Mouse (Mus musculus): ENCODE results near the gene Lrtm2.
"Not testable (repeated sequence)": the region's sequence is repeated elsewhere in the genome, so short reads cannot be mapped to it uniquely, and the experiment has no call there.

The Lrtm2 gene

DNA sequence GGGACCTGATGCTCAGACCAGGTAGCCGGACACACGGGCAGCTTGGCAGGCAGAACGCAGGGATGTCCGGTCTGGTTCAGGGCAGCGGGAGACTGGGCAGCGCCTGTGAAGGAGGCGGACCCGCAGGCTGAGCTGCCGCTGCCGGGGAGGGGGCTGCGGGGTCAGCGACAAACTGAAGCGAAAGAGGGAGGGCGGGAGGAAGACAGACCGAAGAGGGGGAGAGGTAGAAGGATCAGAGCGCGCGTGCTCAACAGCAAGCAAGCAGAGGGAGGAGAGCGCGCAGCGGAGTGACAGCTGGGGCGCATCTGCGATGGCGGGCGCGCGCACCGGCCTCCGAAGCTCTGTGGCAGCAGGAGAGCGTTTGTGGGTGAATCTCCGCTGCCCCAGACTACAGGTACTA lies at the start of gene Lrtm2:
Lrtm2 (minus strand) TSS at position 261 of the 400 bp plus-strand sequence.
- in situ Hi-C loops (cut with MseI, MboI) = no loop called here

DNA sequence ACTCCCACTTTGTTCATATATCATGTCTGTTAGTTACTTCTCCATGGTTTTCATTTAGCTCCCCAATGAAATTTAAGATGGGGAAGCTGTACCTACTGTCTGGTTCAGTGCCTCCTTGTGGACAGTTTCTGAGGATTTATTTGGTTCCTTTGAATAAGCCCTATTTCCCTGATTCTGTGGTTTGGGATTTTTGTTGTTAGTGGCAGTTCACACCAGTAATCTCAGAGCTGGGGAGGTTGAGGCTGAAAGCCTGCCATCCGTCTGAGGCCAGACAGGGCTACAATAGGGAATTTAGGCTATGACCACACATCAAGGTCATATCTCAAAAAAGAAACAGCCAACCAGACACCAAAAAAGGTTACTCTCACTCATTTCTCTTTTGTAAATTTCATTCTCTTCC lies 48.1 kb upstream of the Lrtm2 start:
- in situ Hi-C loops (cut with MseI, MboI) = no loop called here

DNA sequence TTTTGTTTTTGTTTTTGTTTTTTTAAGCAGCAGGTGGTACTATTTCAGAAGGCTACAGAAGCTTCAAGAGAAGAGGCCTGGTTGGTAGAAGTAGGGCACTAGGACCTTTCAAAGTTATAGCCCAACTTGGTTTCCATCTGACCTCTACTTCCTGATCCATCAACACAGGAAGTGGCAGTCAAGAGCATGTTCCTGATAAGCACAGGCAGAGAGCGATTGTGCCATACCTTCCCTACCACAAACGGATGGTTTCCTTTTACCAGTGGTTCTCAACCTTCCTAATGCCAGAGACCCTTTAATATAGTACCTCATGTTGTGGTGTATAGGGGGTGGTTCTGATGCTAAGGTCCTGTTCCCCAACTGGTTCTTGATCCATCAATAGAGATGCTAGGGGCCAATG lies 47.0 kb upstream of the Lrtm2 start:
- in situ Hi-C loops (cut with MseI, MboI) = no loop called here

DNA sequence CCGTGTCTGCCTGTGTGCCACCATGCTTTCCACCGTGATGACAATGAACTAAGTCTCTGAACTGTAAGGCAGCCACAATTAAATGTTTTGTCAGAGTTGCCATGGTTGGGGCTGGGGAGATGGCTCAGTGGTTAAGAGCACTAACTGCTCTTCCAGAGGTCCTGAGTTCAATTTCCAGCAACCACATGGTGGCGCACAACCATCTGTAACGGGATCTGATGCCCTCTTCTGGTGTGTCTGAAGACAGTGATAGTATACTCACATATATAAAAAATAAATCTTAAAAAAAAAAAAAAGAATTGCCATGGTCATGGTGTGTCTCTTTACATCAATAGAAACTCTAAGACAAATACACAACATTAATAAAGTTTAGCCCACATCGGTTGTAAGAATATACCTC lies 44.5 kb upstream of the Lrtm2 start:
- in situ Hi-C loops (cut with MseI, MboI) = no loop called here

DNA sequence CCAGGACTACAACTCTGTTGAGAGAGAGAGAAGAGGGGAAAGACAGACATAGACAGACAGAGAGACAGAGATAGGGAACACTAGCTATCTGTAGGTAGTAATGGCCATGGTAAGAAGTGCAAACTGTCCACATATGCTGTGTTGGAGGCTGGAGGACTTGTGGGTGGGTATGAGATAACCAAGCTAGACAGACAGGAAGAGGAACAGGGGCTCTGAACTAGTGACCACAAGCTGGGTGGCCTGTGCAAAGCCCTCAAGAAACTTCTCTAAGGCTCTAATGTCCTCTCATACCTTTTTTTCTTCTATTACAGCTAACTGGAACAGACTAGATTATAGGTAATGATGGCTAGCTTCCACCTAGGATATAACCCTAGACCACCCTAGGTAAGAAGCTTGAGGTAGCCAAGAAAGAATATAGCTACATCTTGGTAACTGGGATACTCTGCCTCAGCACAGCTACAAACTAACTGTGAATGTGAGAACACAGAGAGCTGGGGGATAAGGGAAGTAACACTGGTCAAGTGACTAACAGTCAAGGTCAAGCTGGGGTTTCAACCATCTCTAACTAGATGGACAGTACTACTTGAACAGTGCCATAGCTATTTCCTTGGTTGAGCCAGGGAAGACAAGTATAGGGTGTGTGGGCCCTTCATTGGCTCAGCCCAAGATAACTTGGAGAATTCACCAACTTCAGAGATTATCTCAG lies 42.6 kb upstream of the Lrtm2 start:
- in situ Hi-C loops (cut with MseI, MboI) = no loop called here

DNA sequence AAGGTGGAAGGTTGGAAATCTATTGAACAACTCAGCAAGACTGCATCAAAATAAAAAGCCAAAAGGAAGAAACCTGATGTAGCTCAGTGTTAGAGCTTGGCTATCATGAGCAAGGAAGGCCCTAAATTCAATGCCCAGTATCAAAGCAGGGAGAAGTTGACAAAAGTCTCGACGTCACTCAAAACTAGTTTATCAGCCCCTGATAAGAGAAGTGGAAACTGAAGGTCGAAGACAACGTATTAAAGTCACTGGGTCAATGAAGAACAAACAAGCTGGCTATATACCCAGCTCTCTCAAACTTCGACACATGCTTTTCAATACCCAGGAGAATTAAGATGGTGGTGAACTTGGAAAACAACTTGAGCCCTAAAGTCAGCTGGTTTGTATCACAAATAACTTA lies 41.7 kb upstream of the Lrtm2 start:
- in situ Hi-C loops (cut with MseI, MboI) = no loop called here

DNA sequence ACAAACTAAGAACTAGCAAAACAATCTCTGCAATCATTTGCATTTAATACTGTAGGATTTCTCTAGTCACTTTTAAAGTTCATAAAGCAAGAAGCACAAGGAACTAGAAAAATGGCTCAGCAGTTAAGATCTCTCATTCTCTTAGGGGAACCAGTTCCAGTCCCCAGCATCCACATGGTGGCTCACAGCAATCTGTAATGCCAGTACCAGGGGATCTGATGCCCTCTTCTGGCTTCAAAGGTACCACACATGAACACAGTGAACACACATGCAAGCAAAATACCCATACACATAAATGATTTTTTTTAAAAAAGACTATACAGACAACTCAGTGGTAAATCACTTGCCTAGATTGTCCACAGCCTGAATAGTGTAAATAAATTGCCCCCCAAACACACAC lies 41.1 kb upstream of the Lrtm2 start:
- in situ Hi-C loops (cut with MseI, MboI) = no loop called here

DNA sequence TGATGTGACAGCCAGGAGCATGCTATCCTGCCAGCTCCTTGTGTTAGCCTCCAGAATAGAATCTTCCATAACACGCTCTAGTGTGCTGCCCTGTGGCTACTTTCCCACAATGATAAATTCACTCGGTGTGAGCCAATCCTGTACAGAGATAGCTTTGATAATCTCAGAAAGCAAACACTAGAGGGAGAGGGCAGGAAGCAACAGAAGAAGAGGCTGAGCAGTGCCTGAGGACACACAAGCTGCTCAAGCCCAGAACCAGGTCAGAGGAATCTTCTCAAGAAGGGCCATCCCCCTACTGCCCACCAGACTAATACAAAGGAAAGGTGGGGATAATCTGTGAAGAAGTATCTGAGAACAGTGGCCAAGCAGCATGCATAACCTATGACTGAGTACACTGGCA lies 36.8 kb upstream of the Lrtm2 start:
- in situ Hi-C loops (cut with MseI, MboI) = no loop called here

DNA sequence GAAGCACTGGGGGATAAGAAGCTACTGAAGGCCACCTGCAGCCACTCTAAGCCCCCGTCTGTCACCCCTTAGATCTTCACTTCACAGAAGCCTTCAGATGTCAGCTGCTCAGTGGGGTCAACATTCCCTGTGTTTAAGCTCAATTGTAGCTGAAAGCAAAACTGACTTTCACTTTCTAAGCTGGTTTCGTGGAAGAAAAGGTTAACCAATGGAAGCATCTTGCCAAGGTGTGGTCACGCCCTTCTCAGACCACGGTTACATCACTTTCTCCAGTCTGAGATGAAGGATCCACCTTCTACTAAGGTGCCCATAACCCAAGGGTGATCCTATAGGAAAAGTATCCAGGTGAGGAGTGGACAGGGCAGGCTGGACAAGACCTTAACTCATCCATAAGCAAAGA lies 36.2 kb upstream of the Lrtm2 start:
- in situ Hi-C loops (cut with MseI, MboI) = not testable (repeated sequence)

DNA sequence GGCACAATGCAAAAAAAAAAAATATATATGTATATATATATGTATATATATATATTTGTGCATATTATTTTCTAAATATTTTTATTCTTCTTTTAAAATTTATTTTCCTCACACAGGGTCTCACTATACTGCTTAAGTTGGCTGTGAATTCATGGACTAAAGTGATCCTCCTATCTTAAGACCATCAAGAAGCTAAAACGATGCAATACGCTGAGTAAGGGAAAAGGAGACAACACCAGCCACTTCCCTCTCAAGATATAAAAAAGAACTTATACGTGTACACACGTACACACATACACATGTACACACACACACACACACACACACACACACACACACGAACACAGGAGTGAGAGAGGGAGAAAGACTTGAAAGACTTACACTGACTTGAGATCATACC lies 33.0 kb upstream of the Lrtm2 start:
- in situ Hi-C loops (cut with MseI, MboI) = no loop called here

DNA sequence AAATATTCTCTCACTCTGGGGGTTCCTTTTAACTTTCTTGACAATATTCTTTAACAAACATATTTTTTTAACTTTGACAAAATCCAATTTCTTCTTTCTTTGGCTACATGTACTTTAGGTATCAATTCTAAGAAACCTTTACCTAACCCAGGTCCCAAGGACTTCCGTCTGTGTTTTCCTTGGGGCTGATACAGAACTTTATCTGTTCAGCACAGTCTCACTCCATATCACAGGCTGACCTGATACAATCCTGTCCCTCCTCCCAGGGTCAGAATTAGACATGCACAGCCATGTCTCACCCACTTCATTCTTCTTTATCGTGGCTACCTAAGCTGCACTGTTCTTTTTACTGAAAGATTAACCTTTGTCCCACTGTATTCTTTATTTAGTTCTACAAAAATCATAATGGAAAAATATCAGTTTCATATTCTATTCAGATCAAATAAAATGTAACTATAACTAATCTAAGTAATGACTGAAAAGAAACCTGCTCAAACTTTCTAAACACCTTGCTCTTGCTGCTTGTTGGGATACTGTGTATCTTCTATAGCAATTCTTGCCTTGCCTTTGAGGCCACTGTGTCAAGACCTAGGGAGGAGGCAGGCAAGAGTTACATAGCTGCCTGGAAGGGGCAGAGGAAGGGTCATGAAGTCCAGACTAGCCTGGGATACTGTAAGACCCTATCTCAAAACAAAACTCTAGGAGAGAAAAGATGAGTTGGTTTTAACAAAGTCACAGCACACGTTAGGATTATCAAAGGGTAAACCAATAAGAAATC lies 30.5 kb upstream of the Lrtm2 start:
- in situ Hi-C loops (cut with MseI, MboI) = no loop called here

DNA sequence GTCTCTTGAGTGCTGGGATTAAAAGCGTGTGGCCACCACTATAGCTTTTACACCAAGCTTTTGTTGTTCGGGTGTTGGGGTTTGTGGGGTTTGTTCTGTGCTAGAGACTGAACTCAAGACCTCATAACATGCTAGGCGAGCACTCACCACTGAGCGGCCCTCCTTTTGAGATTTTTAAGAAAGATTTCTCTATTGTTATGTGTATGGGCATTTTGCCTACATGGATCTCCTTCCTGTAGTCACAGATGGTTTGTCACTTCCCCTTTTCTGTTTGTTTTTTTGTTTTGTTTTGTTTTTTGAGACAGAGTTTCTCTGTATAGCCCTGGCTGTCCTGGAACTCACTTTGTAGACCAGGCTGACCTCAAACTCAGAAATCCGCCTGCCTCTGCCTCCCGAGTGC lies 29.7 kb upstream of the Lrtm2 start:
- in situ Hi-C loops (cut with MseI, MboI) = not testable (repeated sequence)

DNA sequence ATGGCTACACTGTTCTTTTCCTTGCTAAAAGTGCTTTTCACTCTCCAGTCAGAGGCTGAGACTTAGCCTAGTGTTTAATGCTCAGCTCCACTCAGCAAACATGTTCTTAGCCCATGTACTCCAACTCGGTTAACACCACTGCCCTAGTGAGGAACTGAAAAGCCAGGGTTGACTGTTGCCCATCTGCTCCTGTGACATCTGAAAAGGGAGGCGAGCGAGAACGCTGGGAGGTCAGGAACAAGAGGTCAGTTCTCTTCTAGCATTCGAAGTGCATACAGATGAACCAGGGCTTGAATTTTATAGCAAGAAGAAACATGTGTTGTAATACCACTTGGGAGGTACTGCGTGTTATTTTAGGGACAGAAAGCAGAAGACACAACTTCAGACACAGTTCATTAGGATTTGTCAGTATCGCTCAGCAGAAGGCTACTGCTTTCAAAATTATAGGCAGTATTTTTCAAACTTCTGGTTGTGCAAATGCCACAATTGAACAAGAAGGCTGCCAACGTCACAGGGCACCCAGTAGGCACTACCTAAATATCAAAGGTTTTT lies 27.5 kb upstream of the Lrtm2 start:
- in situ Hi-C loops (cut with MseI, MboI) = no loop called here

DNA sequence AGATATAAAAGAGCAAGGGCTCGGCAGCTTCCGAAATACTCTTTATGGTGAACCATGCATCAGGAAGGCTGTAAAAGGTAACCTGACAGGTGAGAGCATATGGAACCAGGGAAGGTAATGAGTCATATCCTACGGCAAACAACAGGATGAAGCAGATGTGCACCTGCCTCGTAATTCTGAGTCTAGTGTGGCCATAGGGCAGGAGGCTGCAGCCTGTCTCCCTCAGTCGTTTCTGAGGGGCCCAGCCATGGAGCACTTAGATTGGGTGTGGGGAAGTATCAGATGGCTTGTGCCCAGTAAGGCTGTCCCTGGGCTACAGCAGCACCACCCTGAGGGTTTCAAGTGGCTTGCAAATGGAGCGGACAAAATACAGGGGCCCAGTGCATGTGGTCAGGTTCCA lies 21.9 kb upstream of the Lrtm2 start:
- in situ Hi-C loops (cut with MseI, MboI) = no loop called here

DNA sequence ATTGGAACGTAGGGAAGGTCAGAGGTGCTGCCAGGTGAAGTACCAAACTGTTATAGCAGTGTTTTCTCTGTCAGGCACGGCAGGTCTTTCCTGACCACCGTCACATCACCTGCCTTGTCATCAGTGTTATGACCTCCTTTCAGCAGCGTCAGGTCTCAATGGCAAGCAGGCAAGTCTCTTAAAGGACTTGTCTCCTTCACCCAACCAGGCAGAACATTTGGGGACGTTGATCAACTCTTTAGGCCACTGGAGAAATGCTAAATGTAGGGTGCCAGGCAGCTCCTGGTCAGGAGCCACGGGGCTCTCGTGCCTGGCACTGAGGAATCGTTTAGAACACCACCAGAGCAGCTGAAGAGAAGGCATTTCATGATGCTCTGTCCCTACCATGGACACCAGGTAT lies 21.1 kb upstream of the Lrtm2 start:
- in situ Hi-C loops (cut with MseI, MboI) = no loop called here

DNA sequence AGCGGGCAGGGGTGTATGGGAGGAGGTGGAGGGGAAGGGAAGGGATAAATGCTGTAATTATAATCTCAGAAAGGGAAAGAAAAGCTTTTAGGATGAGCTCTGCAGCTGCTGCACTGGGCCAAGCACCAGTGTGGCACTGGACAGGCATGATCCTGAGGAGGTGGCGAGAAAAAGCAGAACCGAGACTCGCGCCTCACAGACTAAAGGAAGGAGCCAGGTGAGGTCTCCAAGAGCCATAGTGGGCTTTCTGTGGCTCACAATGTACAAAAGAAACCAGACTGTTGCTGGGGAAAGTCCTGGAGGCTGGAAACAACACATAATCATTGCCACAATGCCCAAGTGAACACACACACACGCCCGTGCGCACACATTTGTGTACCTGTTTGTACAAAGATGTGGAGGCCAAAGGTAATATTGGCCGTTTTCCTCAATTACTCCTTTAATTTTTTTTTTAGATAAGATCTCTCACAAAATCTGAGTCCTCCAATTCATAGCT lies 20.2 kb upstream of the Lrtm2 start:
- in situ Hi-C loops (cut with MseI, MboI) = no loop called here

DNA sequence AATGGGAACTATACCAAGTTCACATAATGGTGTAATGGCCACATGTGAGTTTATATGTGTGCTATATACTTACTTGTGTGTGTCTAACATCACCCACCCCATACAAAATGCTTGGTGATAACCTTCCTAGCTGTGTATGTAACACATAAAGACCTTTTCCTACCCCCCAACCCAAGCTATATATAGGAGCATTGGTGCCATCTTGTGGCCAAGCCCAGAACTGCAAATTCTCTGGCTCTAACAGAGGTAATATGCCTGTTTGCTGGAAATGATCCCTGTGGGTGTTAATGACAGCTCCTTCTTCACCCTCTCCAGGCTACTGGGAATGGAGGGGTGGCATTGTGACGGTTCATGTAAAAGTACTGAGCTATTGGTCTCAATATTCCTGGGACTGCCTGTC lies 17.7 kb upstream of the Lrtm2 start:
- in situ Hi-C loops (cut with MseI, MboI) = loop anchor here (5.0 to 10.0 kb wide), 2 partner anchors 126 to 233 kb away; no protein-coding TSS in a partner anchor

DNA sequence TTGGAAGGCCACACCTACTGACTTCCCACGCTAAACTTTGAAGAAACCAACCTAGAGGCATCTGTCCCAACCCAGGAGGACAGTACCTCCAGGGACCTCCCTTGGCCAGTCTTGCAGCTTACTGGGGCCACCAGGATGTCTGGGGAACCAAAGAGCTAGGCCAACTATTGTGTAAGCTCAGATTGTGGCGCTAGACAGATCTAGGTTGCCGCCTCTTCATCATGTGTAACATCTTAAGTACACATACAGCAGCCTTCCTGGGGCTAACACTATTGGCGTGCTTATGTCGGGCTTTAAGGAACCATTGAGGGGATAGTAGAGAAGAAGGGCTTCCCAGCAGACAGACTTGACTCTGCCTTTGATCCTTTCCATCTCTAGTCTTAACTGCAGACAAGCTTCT lies 17.2 kb upstream of the Lrtm2 start:
- in situ Hi-C loops (cut with MseI, MboI) = loop anchor here (5.0 to 10.0 kb wide), 2 partner anchors 126 to 233 kb away; no protein-coding TSS in a partner anchor

DNA sequence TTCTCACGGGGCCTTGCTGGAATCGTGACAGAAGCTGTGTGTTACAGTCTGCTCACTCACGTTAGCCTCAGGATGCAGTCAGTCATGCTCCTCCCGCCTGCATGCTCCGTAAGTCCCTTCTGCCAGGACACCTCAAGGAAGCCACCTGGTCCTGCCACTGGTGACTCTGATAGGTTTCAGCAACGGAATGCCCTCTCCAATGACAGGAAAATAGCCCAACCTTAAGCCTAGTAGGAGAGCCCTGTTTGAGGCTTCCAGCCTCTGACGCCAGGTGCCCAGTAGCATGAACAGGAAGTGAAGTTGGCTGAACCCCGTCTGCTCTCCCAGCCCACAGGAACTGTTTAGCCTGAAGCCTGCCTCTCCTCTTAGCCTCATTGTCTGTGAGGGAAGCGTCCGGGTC lies 15.7 kb upstream of the Lrtm2 start:
- in situ Hi-C loops (cut with MseI, MboI) = loop anchor here (5.0 to 10.0 kb wide), 2 partner anchors 124 to 231 kb away; no protein-coding TSS in a partner anchor

DNA sequence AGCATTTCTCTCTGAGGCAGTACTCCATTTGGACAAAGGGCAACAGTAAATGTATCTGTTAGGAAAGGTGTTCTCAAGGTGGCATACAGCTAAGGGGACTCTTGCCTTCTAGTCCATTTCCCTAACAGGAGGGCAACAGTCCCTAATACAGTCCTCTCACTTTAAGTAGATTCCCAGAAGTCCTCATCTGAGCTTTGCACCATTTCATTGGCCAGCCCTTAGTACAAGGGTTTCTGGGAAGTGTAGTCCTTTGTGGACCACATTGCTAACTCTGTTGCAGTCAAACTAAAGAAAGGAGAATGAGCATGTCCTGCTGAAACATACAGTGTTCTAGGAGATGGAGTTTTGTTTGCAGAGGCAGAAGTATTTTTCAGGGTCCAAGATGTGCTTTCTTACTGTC lies 10.8 kb upstream of the Lrtm2 start:
- in situ Hi-C loops (cut with MseI, MboI) = loop anchor here in 1 of 2 experiments (10.0 kb wide), 1 partner anchor 227 kb away; no protein-coding TSS in a partner anchor

DNA sequence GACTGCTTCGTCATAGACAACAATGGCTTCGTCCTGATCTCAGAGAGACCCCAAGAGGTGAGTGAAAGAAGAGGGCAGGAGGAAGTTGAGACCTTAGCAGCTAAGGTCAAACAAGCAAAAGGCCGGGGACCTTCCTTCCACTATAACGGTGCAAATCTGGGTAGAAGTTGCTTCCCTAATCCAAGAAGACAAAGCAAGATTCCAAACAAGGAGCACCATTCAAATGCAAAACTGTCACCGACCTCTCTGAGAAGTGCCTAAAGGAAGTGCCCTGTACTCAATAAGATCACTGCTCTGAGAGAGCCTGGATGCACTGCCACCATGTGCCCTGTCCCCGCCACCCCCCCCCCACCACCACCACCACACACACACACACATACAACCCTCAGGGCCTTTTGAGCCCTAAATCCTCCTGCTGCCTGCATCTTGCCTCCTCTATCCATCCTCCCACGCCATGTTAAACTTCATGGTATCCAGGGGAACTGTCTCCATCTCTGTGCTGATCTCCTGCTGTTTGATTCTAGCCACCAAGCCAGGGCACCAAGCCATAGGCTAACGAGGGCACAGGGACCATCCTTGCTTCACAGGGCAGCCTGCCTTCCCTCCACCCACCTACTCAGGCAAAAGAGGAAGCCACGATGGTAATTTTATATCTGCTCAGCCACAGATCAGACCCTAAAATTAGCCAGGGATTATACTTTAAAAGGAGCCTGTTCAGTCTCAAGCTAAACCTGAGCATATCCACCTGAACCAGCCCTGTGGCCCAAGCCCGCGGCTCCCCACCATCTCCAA lies 7.8 kb upstream of the Lrtm2 start:
- in situ Hi-C loops (cut with MseI, MboI) = no loop called here

DNA sequence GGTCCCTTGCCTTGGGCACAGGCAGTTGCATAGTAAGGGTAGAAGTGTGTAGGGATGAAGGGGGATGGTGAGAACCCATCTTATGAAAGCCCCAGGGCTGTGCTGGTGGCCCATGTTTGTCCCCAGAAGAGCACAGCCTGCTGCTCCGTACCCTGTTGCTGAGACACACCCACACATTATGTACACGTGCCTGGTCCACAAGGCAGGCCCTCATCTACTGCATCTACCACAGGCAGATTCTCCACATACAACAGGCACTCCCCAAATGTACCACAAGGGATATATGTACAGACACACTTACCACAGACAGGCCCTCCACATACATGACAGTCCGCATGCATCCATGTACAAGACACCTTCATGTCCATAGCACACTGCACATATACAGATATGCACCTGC lies 6.7 kb upstream of the Lrtm2 start:
- in situ Hi-C loops (cut with MseI, MboI) = no loop called here
